Mouse (Mus musculus) right cerebral cortex, postnatal 25 days (tissue): ENCODE measurements at regions not wholly inside any gene's neighbourhood (a gene's known extent, or its start where the extent isn't known, plus 50 kb on each side); places are given as distances from the start of the nearest gene placed in this dataset.

Source experiments
- DNase-seq: peaks from one replicate; pipeline ENCODE4 v3.0.0; 2022

DNA sequence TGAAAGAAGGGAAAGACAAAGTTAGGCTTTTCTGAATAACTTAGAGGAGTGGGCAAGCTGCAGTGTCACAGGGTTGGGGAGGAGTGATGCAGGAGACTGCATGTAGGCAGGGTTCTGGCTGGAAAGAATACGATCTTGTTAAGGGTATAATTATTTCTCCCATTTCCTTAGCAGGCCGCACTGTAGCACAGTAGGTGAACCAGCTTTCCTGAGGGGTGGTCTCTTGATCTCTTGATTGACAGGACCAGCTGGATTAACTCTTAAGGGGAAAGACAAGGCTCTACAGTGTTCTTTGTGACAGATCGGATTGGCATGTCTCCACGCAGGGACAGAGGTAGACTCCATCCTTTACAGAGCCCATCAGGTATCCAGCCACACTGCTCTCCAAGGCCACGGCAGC, 54.5 kb upstream of the Meis1 start:
- DNase-seq: no peak

DNA sequence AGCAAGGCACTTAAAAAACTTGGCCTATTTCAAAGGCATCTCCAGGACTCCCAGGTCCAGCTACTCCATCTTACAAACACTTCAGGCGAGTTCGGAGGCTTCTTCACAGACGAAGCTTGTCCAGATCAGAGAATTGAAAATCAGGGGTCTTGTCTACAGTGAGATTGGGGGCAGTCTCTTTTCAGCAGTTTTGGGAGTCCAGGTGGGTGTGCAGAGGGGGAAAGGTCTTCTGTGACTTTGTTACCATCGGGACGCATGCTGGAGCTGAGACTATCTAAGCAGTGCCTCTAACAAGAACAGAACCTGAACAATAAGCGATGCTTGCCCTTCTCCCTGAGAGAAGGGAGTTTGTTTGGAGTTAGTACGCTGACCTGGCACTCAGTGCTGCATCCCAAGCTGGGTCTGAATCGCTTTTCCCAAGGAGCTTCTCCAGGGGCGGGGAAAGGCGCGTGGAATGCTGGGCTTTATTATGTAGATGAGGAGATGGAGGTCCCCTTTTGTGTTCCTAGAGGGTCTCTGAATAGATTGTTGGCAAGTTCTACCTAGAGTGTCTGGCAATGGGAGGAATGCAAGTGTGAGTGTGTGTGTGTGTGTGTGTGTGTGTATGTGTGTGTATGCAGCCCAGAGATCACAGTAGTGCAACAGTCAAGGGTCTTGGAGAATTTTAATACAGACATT, 55.2 kb upstream of the Meis1 start:
- no peak for DNase-seq

GRCm38 (mm10) chr11:19091101-19091857, 72.5 kb upstream of the Meis1 start:
- no peak for DNase-seq

GRCm38 (mm10) chr11:19092967-19093745, 74.4 kb upstream of the Meis1 start:
- no peak for DNase-seq

GRCm38 (mm10) chr11:19093749-19094148, 75.0 kb upstream of the Meis1 start:
- DNase-seq: no peak

GRCm38 (mm10) chr11:19094183-19094582, 75.4 kb upstream of the Meis1 start:
- DNase-seq: no peak

GRCm38 (mm10) chr11:19102981-19103568, 84.3 kb upstream of the Meis1 start:
- no peak for DNase-seq

GRCm38 (mm10) chr11:19107180-19107579, 88.4 kb upstream of the Meis1 start:
- no peak for DNase-seq

- DNase-seq: no peak
Observed at GRCm38 (mm10) chr11:19109055-19109454, 90.3 kb upstream of the Meis1 start.

GRCm38 (mm10) chr11:19111916-19112575, 93.3 kb upstream of the Meis1 start:
- no peak for DNase-seq

DNA sequence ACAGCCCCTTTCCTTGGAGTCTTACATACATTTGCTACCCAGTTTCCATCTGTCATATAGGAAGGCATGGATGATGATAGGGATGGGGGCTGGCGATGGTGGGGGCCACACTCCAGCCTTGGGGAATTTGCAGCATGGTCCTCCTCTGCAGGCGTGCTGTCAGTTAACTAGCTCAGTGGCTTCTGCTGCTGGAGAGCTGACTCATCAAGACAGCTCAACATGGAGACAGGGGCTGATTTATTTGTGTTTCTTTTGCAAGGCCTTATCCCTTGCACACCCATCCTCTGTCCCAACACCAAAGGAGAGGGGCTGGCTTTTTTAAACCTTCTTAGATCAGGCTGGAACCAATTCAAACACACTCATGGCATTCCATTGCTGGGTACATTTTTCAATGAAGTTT, 98.3 kb upstream of the Meis1 start:
- DNase-seq: no peak

DNA sequence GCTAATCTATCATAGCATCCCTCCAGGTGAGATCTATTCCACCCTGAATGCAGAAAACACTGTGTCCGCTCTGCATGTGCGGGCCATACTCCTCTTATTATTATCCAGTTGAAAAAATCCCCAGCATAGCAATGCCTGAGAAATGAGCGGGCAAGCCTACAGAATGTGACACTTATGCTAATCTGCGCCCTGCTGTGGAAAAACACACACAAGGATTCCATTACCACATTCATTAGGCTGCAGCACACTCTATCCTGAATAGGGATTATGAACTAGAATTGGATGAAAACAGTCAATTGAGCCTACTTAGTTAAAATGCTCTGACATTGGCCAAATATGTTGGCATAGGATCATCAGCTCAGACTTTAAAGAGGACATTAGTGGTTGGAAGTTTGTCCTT, 99.5 kb upstream of the Meis1 start:
- no peak for DNase-seq

DNA sequence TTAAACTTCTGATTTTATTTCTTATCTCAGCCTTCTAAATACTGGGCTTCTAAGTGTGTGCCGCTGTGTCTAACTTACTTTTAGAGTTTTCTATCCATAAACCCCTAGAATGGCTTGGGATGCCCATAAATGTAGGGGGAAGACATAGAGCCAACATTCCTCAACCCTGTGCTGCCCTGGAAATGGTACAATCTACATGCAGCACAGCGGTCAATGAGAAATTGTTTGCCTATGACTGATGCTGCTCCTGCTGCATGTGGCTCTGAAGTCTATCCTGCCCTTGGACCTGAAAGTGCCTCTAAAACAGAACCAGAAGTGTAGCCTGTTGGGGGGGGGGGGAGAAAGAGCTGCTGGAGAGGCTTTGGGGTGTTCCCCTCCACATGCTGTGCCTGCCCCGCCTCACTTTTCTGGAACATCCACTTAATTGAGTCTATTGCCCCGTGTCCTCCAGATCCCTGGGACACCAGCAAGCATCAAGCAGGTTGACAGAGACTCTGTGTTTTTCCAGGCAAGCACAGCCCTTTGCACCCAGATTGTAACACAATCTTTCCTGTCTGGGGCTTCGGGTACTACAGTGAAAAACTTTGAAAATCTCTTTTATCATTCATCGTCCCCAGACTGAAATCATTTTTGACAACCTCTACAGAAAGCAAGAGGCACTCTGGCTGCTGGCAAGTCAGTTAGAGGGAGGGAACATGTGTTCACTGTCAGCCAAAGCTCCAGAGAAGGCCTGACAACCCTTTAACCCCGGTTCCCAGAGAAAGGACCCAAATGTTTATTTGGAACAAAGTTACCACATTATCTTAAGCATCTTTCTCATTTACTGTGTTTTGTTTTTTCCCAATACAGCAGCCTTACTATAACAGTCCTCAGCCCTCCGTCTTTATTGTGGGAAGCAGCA, 101.4 kb upstream of the Meis1 start:
- DNase-seq: no peak

GRCm38 (mm10) chr11:19120871-19121270, 102.1 kb upstream of the Meis1 start:
- no peak for DNase-seq

DNA sequence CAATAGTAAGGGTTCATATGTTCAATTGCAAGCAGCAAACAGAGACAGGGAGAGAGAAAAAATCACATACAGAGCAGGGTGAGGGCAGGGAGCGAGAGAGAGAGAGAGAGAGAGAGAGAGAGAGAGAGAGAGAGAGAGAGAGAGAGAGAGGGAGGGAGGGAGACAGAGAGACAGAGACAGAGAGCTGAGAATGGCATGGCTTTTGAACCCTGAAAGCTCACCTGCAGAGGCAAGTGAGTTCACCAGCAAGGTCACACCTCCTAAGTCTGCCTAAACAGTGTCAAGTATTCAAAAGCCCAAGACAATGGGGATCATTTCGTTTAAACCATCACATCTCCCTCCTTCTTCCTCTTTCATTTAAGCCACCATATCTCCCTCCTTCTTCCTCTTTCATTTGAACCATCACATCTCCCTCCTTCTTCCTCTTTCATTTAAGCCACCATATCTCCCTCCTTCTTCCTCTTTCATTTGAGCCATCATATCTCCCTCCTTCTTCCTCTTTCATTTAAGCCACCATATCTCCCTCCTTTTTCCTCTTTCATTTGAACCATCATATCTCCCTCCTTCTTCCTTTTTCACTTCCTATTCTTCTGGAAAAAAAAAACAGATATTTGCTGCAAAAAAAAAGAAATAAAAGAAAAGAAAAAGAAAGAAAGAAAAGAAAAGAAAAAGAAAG, 116.7 kb upstream of the Meis1 start:
- no peak for DNase-seq

- DNase-seq: no peak
Observed at GRCm38 (mm10) chr11:19138423-19138822, 119.6 kb upstream of the Meis1 start.

- DNase-seq: no peak
Observed at GRCm38 (mm10) chr11:19138831-19139230, 120.0 kb upstream of the Meis1 start.

DNA sequence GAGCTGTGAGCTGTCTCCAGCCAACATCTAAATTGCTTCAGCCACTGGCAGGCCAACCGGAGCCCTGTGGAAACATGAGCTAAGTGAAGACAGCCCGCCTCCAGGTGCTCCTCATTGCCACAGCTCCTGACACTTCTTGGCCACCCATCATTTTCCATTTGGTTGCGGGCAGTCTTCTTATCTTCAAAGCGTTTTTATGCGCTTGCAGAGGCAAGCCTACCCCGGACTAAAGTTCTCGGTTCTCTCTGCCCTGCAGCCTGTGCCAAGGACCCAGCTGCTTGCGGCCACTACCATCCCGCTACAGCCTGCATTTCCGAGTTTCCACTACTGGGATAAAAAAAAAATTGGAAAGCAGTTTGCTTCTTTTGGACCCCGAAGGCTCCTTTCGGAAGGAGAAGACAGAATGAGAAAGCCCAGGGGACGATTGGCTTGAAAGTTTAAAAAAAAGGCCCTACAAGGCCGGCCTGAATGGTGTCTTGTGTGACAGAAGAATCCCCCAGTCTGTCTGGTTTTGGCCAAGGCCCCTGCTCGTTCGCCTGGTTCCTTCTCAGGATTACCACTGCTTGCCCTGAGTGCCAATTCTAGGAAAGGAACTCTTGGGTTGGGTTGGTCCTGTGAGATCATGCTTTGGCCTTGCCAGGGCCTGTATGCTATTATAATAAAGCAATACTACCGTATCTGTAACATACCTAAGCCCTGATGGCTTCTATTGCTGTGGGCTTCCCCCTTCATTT, 124.6 kb upstream of the Meis1 start:
- DNase-seq: no peak

DNA sequence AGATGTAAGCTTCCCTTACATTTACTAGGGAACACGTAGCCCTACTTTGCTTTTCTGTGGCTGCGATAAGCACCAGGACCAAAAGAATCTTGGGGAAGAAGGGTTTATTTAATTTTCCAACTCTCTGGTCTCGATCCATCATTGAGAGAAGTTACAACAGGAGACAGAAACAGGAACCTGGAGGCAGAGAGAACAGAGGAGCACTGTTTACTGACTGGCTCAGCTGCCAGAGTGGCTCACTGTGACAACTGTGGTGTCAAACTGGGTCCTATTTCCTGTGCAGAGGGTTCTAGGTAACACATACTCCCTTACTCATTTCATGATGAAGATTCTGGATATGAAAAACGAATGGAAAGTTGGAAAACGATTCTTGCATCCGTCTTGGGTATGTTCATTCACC, 125.7 kb upstream of the Meis1 start:
- DNase-seq: no peak

GRCm38 (mm10) chr11:19145263-19145662, 126.5 kb upstream of the Meis1 start:
- no peak for DNase-seq
